8 mouse cellular contexts compared by ENCODE assay signal in genomic region chr13:28718868-28719265, GRCm38 (mm10).
DNase-seq lines count a peak whose midpoint lies in the region; ATAC-seq and TF ChIP-seq lines count a peak whose summit lies in the region.

No protein-coding gene starts in this region.

- peak overlapping the region; percentile 91 for H3K27ac ChIP-seq in forebrain, embryonic 11.5 days (ENCODE audit: low read depth, low read length)
- peak overlapping the region; percentile 93 for H3K27ac ChIP-seq in midbrain, embryonic 12.5 days (replicated peaks)

- H3K36me3 ChIP-seq in C2C12 (ENCODE audit: control insufficient read depth, insufficient read depth), result no peaks in the 10 kb centered on the region
- H3K36me3 ChIP-seq in forebrain, embryonic 11.5 days (ENCODE audit: control insufficient read depth, insufficient read depth, low read length), result no peaks in the 10 kb centered on the region
- H3K36me3 ChIP-seq in midbrain, embryonic 12.5 days, result no peaks in the 10 kb centered on the region

- TF ChIP-seq CTCF in C2C12 (IDR thresholded peaks at IDR 0.05; ENCODE audit: control insufficient read depth, insufficient read depth, insufficient read length), result no peak

- peaks cover 6% of the 10 kb centered on the region for H3K79me3 ChIP-seq in C2C12 (ENCODE audit: low read depth)

- H3K4me2 ChIP-seq in forebrain, embryonic 11.5 days (ENCODE audit: low read depth, low read length, severe bottlenecking), result peak overlapping the region; percentile 15; the same call in 1 of the 2 replicates
- H3K4me2 ChIP-seq in midbrain, embryonic 12.5 days (replicated peaks), result peak overlapping the region; percentile 17; the same call in 1 of the 2 replicates

- H3K4me3 ChIP-seq in C2C12 (ENCODE audit: insufficient read depth, poor library complexity, severe bottlenecking), result no peak overlapping the region
- H3K4me3 ChIP-seq in forebrain, embryonic 11.5 days (ENCODE audit: low read depth, low read length), result no peak overlapping the region
- no peak overlapping the region for H3K4me3 ChIP-seq in midbrain, embryonic 12.5 days

- H3K9ac ChIP-seq in forebrain, embryonic 11.5 days (ENCODE audit: low read length), result peak overlapping the region; percentile 21; the same call in 1 of the 2 replicates
- H3K9ac ChIP-seq in midbrain, embryonic 12.5 days (replicated peaks), result 0 out of 2 replicates have a peak overlapping the region, but pooled peaks have one; percentile 39

- no peaks in the 10 kb centered on the region for H3K9me3 ChIP-seq in forebrain, embryonic 11.5 days (ENCODE audit: control insufficient read depth, low read length)
- H3K9me3 ChIP-seq in midbrain, embryonic 12.5 days, result no peaks in the 10 kb centered on the region

- H3K27me3 ChIP-seq in C2C12 (ENCODE audit: control insufficient read depth, insufficient read depth, insufficient read length), result no peaks in the 10 kb centered on the region
- H3K27me3 ChIP-seq in forebrain, embryonic 11.5 days (ENCODE audit: control insufficient read depth, insufficient read depth, low read length), result no peaks in the 10 kb centered on the region
- no peaks in the 10 kb centered on the region for H3K27me3 ChIP-seq in midbrain, embryonic 12.5 days

- DNase-seq in gastrocnemius, adult 18-20 months (ENCODE audit: low spot score), result peak; percentile 28
- DNase-seq in gastrocnemius, postnatal 36 days, result no peak
- no peak for DNase-seq in forebrain, embryonic 11.5 days (ENCODE audit: low spot score)
- no peak for DNase-seq in adrenal gland, adult 2 months
- DNase-seq in adrenal gland, postnatal 25 days, result no peak
- no peak for DNase-seq in Muller cell, postnatal 12 days (ENCODE audit: inconsistent ontology term)

- H3ac ChIP-seq in C2C12 (ENCODE audit: control insufficient read depth, insufficient read length, low read depth), result no peak overlapping the region

- 13% methylated on average over 5 of the region's 5 CpGs for WGBS in forebrain, embryonic 11.5 days
- 20% methylated on average over 5 of the region's 5 CpGs for WGBS in midbrain, embryonic 12.5 days

- peaks cover 41% of the 10 kb centered on the region for H3K4me1 ChIP-seq in forebrain, embryonic 11.5 days (replicated peaks; ENCODE audit: control insufficient read depth, insufficient read depth, low read length)
- peaks cover 59% of the 10 kb centered on the region for H3K4me1 ChIP-seq in midbrain, embryonic 12.5 days

- intact Hi-C loops in gastrocnemius, postnatal 36 days (cut with DNase I), result no loop called here

- no peak for ATAC-seq in forebrain, embryonic 11.5 days (replicated peaks; ENCODE audit: low FRiP score)
- peak; percentile 10; the same call in 1 of the 2 replicates for ATAC-seq in midbrain, embryonic 12.5 days (ENCODE audit: low FRiP score, low read depth)

- peaks cover 35% of the 10 kb centered on the region for H3K79me2 ChIP-seq in C2C12 (ENCODE audit: control insufficient read depth, insufficient read depth)

TF ChIP-seq in C2C12, 6 proteins besides CTCF, POLR2A, EP300 and RAD21:
- TF ChIP-seq MYOD1 (IDR thresholded peaks at IDR 0.05; ENCODE audit: control insufficient read depth, insufficient read length, low read depth) (peak; percentile 48), MYOG (IDR thresholded peaks at IDR 0.05; ENCODE audit: control insufficient read depth, extremely low read depth, insufficient read length) (no peak), FOSL1 (IDR thresholded peaks at IDR 0.05; ENCODE audit: insufficient read depth, low read length, poor library complexity, severe bottlenecking) (peak; percentile 66), CEBPB (IDR thresholded peaks at IDR 0.05; ENCODE audit: low read depth) (peak; percentile 88), USF1 (IDR thresholded peaks at IDR 0.05; ENCODE audit: low read depth) (no peak), MAX (IDR thresholded peaks at IDR 0.05) (no peak)
TF ChIP-seq in C2C12: peak in this region for 3.
